Mouse (Mus musculus) erythroblast, embryonic 14.5 days (primary cell): ENCODE measurements around the gene Inafm1.
"Not testable (repeated sequence)": the region's sequence is repeated elsewhere in the genome, so short reads cannot be mapped to it uniquely, and the experiment has no call there.

Experiments
- GATA1 ChIP-seq: IDR thresholded peaks from 2 replicates; pipeline ENCODE4 v1.6.1; 2012; ENCODE audit warnings: low read length, inconsistent platforms, mixed read lengths
- TAL1 ChIP-seq: IDR thresholded peaks from 3 replicates; pipeline ENCODE4 v1.6.1; 2012; ENCODE audit warnings: low read length, inconsistent platforms, mixed read lengths

GRCm38 (mm10) chr7:16266593-16266992 lies 6.8 kb downstream of the Inafm1 start:
- not testable (repeated sequence) for TF ChIP-seq TAL1, GATA1
